Mouse (Mus musculus) hematopoietic multipotent progenitor cell, adult 10-12 weeks (in vitro differentiated cells): Measurements from ENCODE around the gene Clps. TPM values are rescaled to one million over a fixed set of nuclear protein-coding genes. Genes with fewer than 3 reads are reported as not detected.

Source experiments
- polyA plus RNA-seq: library from polyadenylated mRNA; stranded (reverse); fragments of >175 nt; gene quantifications from 2 replicates; pipeline ENCODE4 v1.2.3, GENCODE M21; 2012; ENCODE audit warnings: low replicate concordance

The Clps gene
- polyA plus RNA-seq: 0.53 and 5.3 TPM in 2 replicates

GRCm38 (mm10) chr17:28560598-28560997 is at the start of gene Clps:
Gene Clps (minus strand): TSS chr17:28560766.

GRCm38 (mm10) chr17:28575244-28576125 is 14.9 kb upstream of the Clps start, which contains the start of gene Lhfpl5:
Gene Lhfpl5 (plus strand): TSS chr17:28575641.

GRCm38 (mm10) chr17:28549111-28549510 is 11.5 kb downstream of the Clps start, which contains the start of gene Clpsl2:
Gene Clpsl2 (plus strand): TSS chr17:28549411.

GRCm38 (mm10) chr17:28530506-28530905 is 30.1 kb downstream of the Clps start, which contains the start of gene Armc12:
Gene Armc12 (plus strand): TSS chr17:28530806.

GRCm38 (mm10) chr17:28517441-28517955 is 43.1 kb downstream of the Clps start, which contains the start of gene Fkbp5:
Gene Fkbp5 (minus strand): TSS chr17:28517527.

Other genes with a start within 250 kb of the Clps start
- gene Fance, start 247.2 kb downstream of the Clps start, polyA plus RNA-seq: 40.1 and 48.3 TPM in 2 replicates
- 1,596 and 4,290 TPM in 2 replicates for gene Rpl10a, start 232.3 kb downstream of the Clps start, polyA plus RNA-seq
- 0.22 TPM in 2 replicates for gene Tead3, start 209.9 kb downstream of the Clps start, polyA plus RNA-seq
- not detected in 2 replicates for gene Tulp1, start 195.5 kb downstream of the Clps start, polyA plus RNA-seq
- 13.8 and 14.3 TPM in 2 replicates for gene Fkbp5, start 43.2 kb downstream of the Clps start, polyA plus RNA-seq
- 0.20 and 0.51 TPM in 2 replicates for gene Armc12, start 30.0 kb downstream of the Clps start, polyA plus RNA-seq
- gene Clpsl2, start 11.4 kb downstream of the Clps start, polyA plus RNA-seq: not detected in 2 replicates
- gene Lhfpl5, start 14.9 kb upstream of the Clps start, polyA plus RNA-seq: not detected in 2 replicates
- 24.2 and 90.2 TPM in 2 replicates for gene Srpk1, start 61.9 kb upstream of the Clps start, polyA plus RNA-seq
- 1.0 and 1.3 TPM in 2 replicates for gene Slc26a8, start 129.5 kb upstream of the Clps start, polyA plus RNA-seq
- 41.9 and 109 TPM in 2 replicates for gene Mapk14, start 130.6 kb upstream of the Clps start, polyA plus RNA-seq
- gene AC170998.1, start 165.3 kb upstream of the Clps start, polyA plus RNA-seq: 1.3 TPM in 1 of 2 replicates, not detected in the other
- 0.85 and 6.3 TPM in 2 replicates for gene Mapk13, start 208.5 kb upstream of the Clps start, polyA plus RNA-seq
- 47.6 and 82.5 TPM in 2 replicates for gene Brpf3, start 240.3 kb upstream of the Clps start, polyA plus RNA-seq